Mouse (Mus musculus) hindbrain, embryonic 14.5 days (tissue): ENCODE data around the gene Myt1l. TPM values are rescaled to one million over a fixed set of nuclear protein-coding genes. Genes with fewer than 3 reads are reported as not detected.
A peak's percentile ranks its signal among the peaks of the same experiment; 100 is the strongest.

Experiments
- ATAC-seq: fragments of 200-750 bp; cut with Nextera tagmentation; 2 replicates; pipeline ENCODE4 v1.8.0; 2017; ENCODE audit warnings: moderate number of reproducible peaks, mild to moderate bottlenecking, moderate TSS enrichment, moderate library complexity; ENCODE audit not compliant: low FRiP score
- DNase-seq: peaks from one replicate; pipeline ENCODE4 v3.0.0-alpha.2; 2015; ENCODE audit warnings: low spot score
- H3K27ac ChIP-seq: fragments of 300-500 bp; sonication (generic); 2 replicates; pipeline ENCODE4 v1.5.1; 2014; ENCODE audit warnings: mild to moderate bottlenecking, moderate library complexity
- H3K27me3 ChIP-seq: fragments of 300-500 bp; sonication (generic); 2 replicates; pipeline ENCODE4 v1.6.1; 2014; ENCODE audit warnings: mild to moderate bottlenecking, low read length, mixed read lengths; ENCODE audit not compliant: control insufficient read depth, insufficient read depth
- H3K36me3 ChIP-seq: fragments of 300-500 bp; sonication (generic); replicated peaks from 2 replicates; pipeline ENCODE4 v1.6.1; 2014; ENCODE audit not compliant: control insufficient read depth, insufficient read depth
- H3K4me1 ChIP-seq: fragments of 300-500 bp; sonication (generic); replicated peaks from 2 replicates; pipeline ENCODE4 v1.6.1; 2014; ENCODE audit warnings: antibody characterized with exemption, low read length, mixed read lengths; ENCODE audit not compliant: control insufficient read depth, insufficient read depth
- H3K4me2 ChIP-seq: fragments of 300-500 bp; sonication (generic); replicated peaks from 2 replicates; pipeline ENCODE4 v1.6.1; 2014; ENCODE audit warnings: mild to moderate bottlenecking, moderate library complexity
- H3K4me3 ChIP-seq: fragments of 300-500 bp; sonication (generic); replicated peaks from 2 replicates; pipeline ENCODE4 v1.5.1; 2014; ENCODE audit warnings: mild to moderate bottlenecking, low read length
- H3K9ac ChIP-seq: fragments of 300-500 bp; sonication (generic); 2 replicates; pipeline ENCODE4 v1.6.1; 2014
- H3K9me3 ChIP-seq: fragments of 300-500 bp; sonication (generic); 2 replicates; pipeline ENCODE4 v1.6.1; 2016; ENCODE audit warnings: low read length; ENCODE audit not compliant: control insufficient read depth
- WGBS: fragments of 180-500 bp; shearing (Covaris S2); extraction: QIAGEN DNeasy Blood & Tissue Kit; methylation state at CpG from one replicate; pipeline ENCODE4 v1.1.7; 2014; 5-methylcytosine and 5-hydroxymethylcytosine counted together
- polyA plus RNA-seq: library from polyadenylated mRNA; unstranded; fragments of >200 nt; fragmentation: Nextera tagmentation; extraction: Ambion mirVana; gene quantifications from 2 replicates; pipeline ENCODE4 v1.2.1, GENCODE M21; 2014

Myt1l gene
- polyA plus RNA-seq, 1 experiment from 2014 or later: 202 TPM

GRCm38 (mm10) chr12:29697526-29698500 lies 169.6 kb downstream of the Myt1l start:
- Histone ChIP-seq H3K9me3 (no peaks in the 10 kb centered on the region), H3K36me3 (no peaks in the 10 kb centered on the region), H3K4me3 (no peak overlapping the region), H3K27me3 (no peaks in the 10 kb centered on the region), H3K27ac (peak overlapping the region; percentile 95), H3K9ac (peak overlapping the region; percentile 46; the same call in 1 of the 2 replicates), H3K4me1 (peaks cover 77% of the 10 kb centered on the region), H3K4me2 (peak overlapping the region; percentile 13; the same call in 1 of the 2 replicates)
- 49% methylated on average over 12 of the region's 12 CpGs for WGBS
- ATAC-seq: peak; percentile 70
- DNase-seq: peak; percentile 76

- H3K36me3 ChIP-seq: no peaks in the 10 kb centered on the region
- no peak overlapping the region for H3K4me3 ChIP-seq
- H3K4me2 ChIP-seq: peak overlapping the region; percentile 26
- peak overlapping the region; percentile 95 for H3K27ac ChIP-seq
- H3K4me1 ChIP-seq: peaks cover 84% of the 10 kb centered on the region
- H3K27me3 ChIP-seq: no peaks in the 10 kb centered on the region
- no peak for DNase-seq
- peak; percentile 6; the same call in 1 of the 2 replicates for ATAC-seq
- H3K9me3 ChIP-seq: no peaks in the 10 kb centered on the region
- peak overlapping the region; percentile 46 for H3K9ac ChIP-seq
- WGBS: 17% methylated on average over 3 of the region's 3 CpGs
Observed at GRCm38 (mm10) chr12:29698541-29698940, 170.4 kb downstream of the Myt1l start.

- Histone ChIP-seq H3K36me3 (no peaks in the 10 kb centered on the region), H3K27ac (peak overlapping the region; percentile 95), H3K9me3 (no peaks in the 10 kb centered on the region), H3K27me3 (no peaks in the 10 kb centered on the region), H3K4me2 (peak overlapping the region; percentile 26), H3K4me1 (peaks cover 87% of the 10 kb centered on the region), H3K9ac (peak overlapping the region; percentile 46), H3K4me3 (no peak overlapping the region)
- ATAC-seq (peak; percentile 3; the same call in 1 of the 2 replicates), DNase-seq (peak; percentile 72)
- 8% methylated on average over 10 of the region's 10 CpGs for WGBS
Observed at GRCm38 (mm10) chr12:29698976-29699375, 170.8 kb downstream of the Myt1l start.

- Histone ChIP-seq H3K9ac (peak overlapping the region; percentile 46), H3K9me3 (no peaks in the 10 kb centered on the region), H3K36me3 (no peaks in the 10 kb centered on the region), H3K4me2 (peak overlapping the region; percentile 26), H3K4me1 (peaks cover 84% of the 10 kb centered on the region), H3K27ac (peak overlapping the region; percentile 95), H3K4me3 (no peak overlapping the region), H3K27me3 (no peaks in the 10 kb centered on the region)
- ATAC-seq (no peak), DNase-seq (no peak)
- WGBS: 28% methylated on average over 10 of the region's 10 CpGs
Observed at GRCm38 (mm10) chr12:29699386-29699785, 171.2 kb downstream of the Myt1l start.

- 87% methylated on average over 3 of the region's 3 CpGs for WGBS
Observed at GRCm38 (mm10) chr12:29700026-29700425, 171.8 kb downstream of the Myt1l start.

GRCm38 (mm10) chr12:29701076-29701475 lies 172.9 kb downstream of the Myt1l start:
- DNase-seq (no peak), ATAC-seq (no peak)
- Histone ChIP-seq H3K27me3 (no peaks in the 10 kb centered on the region), H3K9ac (peak overlapping the region; percentile 40; the same call in 1 of the 2 replicates), H3K9me3 (no peaks in the 10 kb centered on the region), H3K4me1 (peaks cover 69% of the 10 kb centered on the region), H3K36me3 (no peaks in the 10 kb centered on the region), H3K27ac (peak overlapping the region; percentile 82), H3K4me3 (no peak overlapping the region), H3K4me2 (no peak overlapping the region)
- WGBS: 49% methylated on average over 4 of the region's 4 CpGs

More at GRCm38 (mm10) chr12:29700026-29700425, 171.8 kb downstream of the Myt1l start:
- H3K27me3 ChIP-seq: no peaks in the 10 kb centered on the region
- no peak overlapping the region for H3K4me2 ChIP-seq
- peaks cover 78% of the 10 kb centered on the region for H3K4me1 ChIP-seq
- H3K36me3 ChIP-seq: no peaks in the 10 kb centered on the region
- ATAC-seq (no peak), DNase-seq (no peak)
- no peaks in the 10 kb centered on the region for H3K9me3 ChIP-seq
- H3K9ac ChIP-seq: no peak overlapping the region
- H3K27ac ChIP-seq: peak overlapping the region; percentile 95
- no peak overlapping the region for H3K4me3 ChIP-seq

- Histone ChIP-seq H3K9me3 (no peaks in the 10 kb centered on the region), H3K9ac (peak overlapping the region; percentile 40), H3K4me2 (no peak overlapping the region), H3K36me3 (no peaks in the 10 kb centered on the region), H3K27ac (peak overlapping the region; percentile 82), H3K27me3 (no peaks in the 10 kb centered on the region), H3K4me3 (no peak overlapping the region), H3K4me1 (peaks cover 67% of the 10 kb centered on the region)
- ATAC-seq (no peak), DNase-seq (no peak)
- 8% methylated on average over 6 of the region's 6 CpGs for WGBS
Observed at GRCm38 (mm10) chr12:29701731-29702316, 173.6 kb downstream of the Myt1l start.

GRCm38 (mm10) chr12:29702626-29703025 lies 174.4 kb downstream of the Myt1l start:
- Histone ChIP-seq H3K9me3 (no peaks in the 10 kb centered on the region), H3K4me1 (peaks cover 62% of the 10 kb centered on the region), H3K4me3 (no peak overlapping the region), H3K4me2 (no peak overlapping the region), H3K27me3 (no peaks in the 10 kb centered on the region), H3K9ac (0 out of 2 replicates have a peak overlapping the region, but pooled peaks have one; percentile 40), H3K36me3 (no peaks in the 10 kb centered on the region), H3K27ac (peak overlapping the region; percentile 82)
- WGBS: 22% methylated on average over 4 of the region's 4 CpGs
- ATAC-seq (peak; percentile 47; the same call in 1 of the 2 replicates), DNase-seq (peak; percentile 52)

GRCm38 (mm10) chr12:29703541-29703940 lies 175.4 kb downstream of the Myt1l start:
- no peak overlapping the region for H3K4me3 ChIP-seq
- H3K4me2 ChIP-seq: no peak overlapping the region

More at GRCm38 (mm10) chr12:29703541-29703940, 175.4 kb downstream of the Myt1l start:
- WGBS: 76% methylated on average over 8 of the region's 8 CpGs
- Histone ChIP-seq H3K36me3 (no peaks in the 10 kb centered on the region), H3K9ac (no peak overlapping the region), H3K27me3 (no peaks in the 10 kb centered on the region), H3K9me3 (no peaks in the 10 kb centered on the region), H3K4me1 (peaks cover 53% of the 10 kb centered on the region), H3K27ac (peak overlapping the region; percentile 82)
- ATAC-seq (no peak), DNase-seq (no peak)
